In the genomic region with DNA sequence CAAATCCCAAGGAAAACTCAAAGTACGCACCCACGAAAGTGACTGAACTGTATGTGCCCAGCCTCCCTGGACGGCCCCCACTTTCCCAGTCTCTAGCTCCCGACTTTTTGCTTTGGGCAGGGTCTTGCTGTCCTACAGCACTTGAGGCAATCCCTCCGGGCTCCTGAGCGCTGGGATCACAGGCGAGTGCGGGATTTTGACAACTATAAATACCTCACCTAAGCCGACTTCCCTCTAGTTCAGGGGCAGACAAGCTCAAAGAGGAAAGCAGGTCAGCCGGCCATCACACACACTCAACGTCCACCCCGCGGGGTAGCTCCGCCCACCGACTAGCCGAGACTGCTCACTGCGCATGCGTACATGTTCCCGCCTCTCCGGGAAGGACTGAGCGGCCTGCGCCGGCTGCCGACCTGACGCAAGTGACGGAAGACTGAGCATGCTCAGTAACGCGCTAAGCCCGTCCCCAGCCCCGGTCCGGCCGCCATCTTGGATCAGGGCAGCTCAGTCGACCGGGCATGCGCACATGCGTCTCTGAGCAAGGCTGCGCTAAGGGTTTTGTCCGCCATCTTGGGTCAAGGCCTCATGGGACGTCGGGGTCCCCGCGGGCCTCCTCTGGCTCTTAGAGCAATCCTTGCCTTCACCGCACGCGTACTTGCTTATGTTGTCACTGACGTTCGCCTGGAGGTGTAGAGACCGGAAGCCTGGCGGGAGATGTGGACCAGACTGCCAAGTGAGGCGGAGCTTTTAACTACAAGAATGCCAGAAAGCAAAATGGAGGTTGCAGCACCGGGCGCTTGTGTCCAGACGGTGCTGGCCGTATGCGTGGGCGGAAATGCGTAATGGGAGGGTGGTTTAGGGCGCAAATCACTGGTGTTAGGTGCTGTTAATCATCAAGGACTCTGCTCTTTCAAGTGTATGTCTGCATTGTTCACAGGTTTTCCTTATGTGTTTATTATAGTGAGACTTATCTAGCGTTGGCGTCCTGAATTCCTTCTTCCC, we compare ENCODE assay signal across 8 mouse cellular contexts. TPM values are rescaled to one million over a fixed set of nuclear protein-coding genes. Genes with fewer than 3 reads are reported as not detected.
DNase-seq lines count a peak whose midpoint lies in the region; ATAC-seq and TF ChIP-seq lines count a peak whose summit lies in the region.

A gene (minus strand): TSS at position 545 of the 999 bp plus-strand sequence.

- H3K4me1 ChIP-seq in embryonic facial prominence, embryonic 14.5 days (ENCODE audit: control insufficient read depth, insufficient read depth, low read length) = peaks cover 8% of the 10 kb centered on the region
- H3K4me1 ChIP-seq in heart, adult 2 months (ENCODE audit: control insufficient read depth, insufficient read depth, low read length) = peaks cover 1% of the 10 kb centered on the region; the same call in 1 of the 2 replicates
- peaks cover 11% of the 10 kb centered on the region; the same call in 1 of the 2 replicates for H3K4me1 ChIP-seq in limb, embryonic 13.5 days
- H3K4me1 ChIP-seq in midbrain, embryonic 16.5 days (ENCODE audit: control insufficient read depth, insufficient read depth, low read length) = peaks cover 12% of the 10 kb centered on the region

- peak; percentile 99 for DNase-seq in 3T3-L1 (ENCODE audit: low read depth, low spot score)
- peak; percentile 99 for DNase-seq in adrenal gland, postnatal 4 days (ENCODE audit: low spot score in 2 of 2)
- peak; percentile 100 for DNase-seq in embryonic facial prominence, embryonic 14.5 days (ENCODE audit: low spot score)
- DNase-seq in heart, adult 2 months = peak; percentile 99 to 100
- DNase-seq in kidney, adult 8-10 months = peak; percentile 99 to 100
- DNase-seq in spleen, postnatal 10 days (ENCODE audit: low spot score in 2 of 2) = peak; percentile 98 to 100

- H3K9ac ChIP-seq in embryonic facial prominence, embryonic 14.5 days (ENCODE audit: low read depth, low read length) = peak within 1 kb of the TSS; percentile 86
- peak within 1 kb of the TSS; percentile 82 for H3K9ac ChIP-seq in heart, adult 2 months (ENCODE audit: low read depth, low read length)
- peak within 1 kb of the TSS; percentile 88 for H3K9ac ChIP-seq in limb, embryonic 13.5 days
- H3K9ac ChIP-seq in midbrain, embryonic 16.5 days (ENCODE audit: low read depth, low read length) = peak within 1 kb of the TSS; percentile 89

- no peak for TF ChIP-seq CTCF in heart, adult 2 months (IDR thresholded peaks at IDR 0.05)

- TF ChIP-seq POLR2A in heart, adult 2 months (IDR thresholded peaks at IDR 0.05; ENCODE audit: insufficient read depth, low read depth, low read length) = peak; percentile 96

- WGBS in embryonic facial prominence, embryonic 14.5 days = under 1% methylated on average over 54 of the region's 60 CpGs
- WGBS in heart, adult 2 months = under 1% methylated on average over 60 of the region's 60 CpGs
- WGBS in limb, embryonic 13.5 days = under 1% methylated on average over 60 of the region's 60 CpGs
- under 1% methylated on average over 60 of the region's 60 CpGs for WGBS in midbrain, embryonic 16.5 days

- peak within 1 kb of the TSS; percentile 64 for H3K4me3 ChIP-seq in embryonic facial prominence, embryonic 14.5 days (ENCODE audit: low read depth, low read length)
- H3K4me3 ChIP-seq in heart, adult 2 months = peak within 1 kb of the TSS; percentile 69
- peak within 1 kb of the TSS; percentile 75 for H3K4me3 ChIP-seq in limb, embryonic 13.5 days
- peak within 1 kb of the TSS; percentile 64 for H3K4me3 ChIP-seq in midbrain, embryonic 16.5 days (ENCODE audit: low read depth, low read length)

- TF ChIP-seq EP300 in heart, adult 2 months (IDR thresholded peaks at IDR 0.05; ENCODE audit: insufficient read depth, low read depth, low read length) = peak; percentile 52; the same call in 1 of the 2 replicates

- H3K27ac ChIP-seq in embryonic facial prominence, embryonic 14.5 days (replicated peaks; ENCODE audit: low read depth, low read length) = peak within 1 kb of the TSS; percentile 99
- peak within 1 kb of the TSS; percentile 99 for H3K27ac ChIP-seq in heart, adult 2 months
- peak within 1 kb of the TSS; percentile 99 for H3K27ac ChIP-seq in limb, embryonic 13.5 days
- peak within 1 kb of the TSS; percentile 100 for H3K27ac ChIP-seq in midbrain, embryonic 16.5 days (ENCODE audit: low read length)

- peak within 1 kb of the TSS; percentile 80 for H3K4me2 ChIP-seq in embryonic facial prominence, embryonic 14.5 days (ENCODE audit: low read depth, low read length)
- H3K4me2 ChIP-seq in limb, embryonic 13.5 days (replicated peaks) = peak within 1 kb of the TSS; percentile 74
- peak within 1 kb of the TSS; percentile 94 for H3K4me2 ChIP-seq in midbrain, embryonic 16.5 days (ENCODE audit: low read length)

- H3K36me3 ChIP-seq in embryonic facial prominence, embryonic 14.5 days (ENCODE audit: control insufficient read depth, insufficient read depth, low read length) = peaks cover 22% of the 10 kb centered on the region
- no peaks in the 10 kb centered on the region for H3K36me3 ChIP-seq in heart, adult 2 months (ENCODE audit: control insufficient read depth, insufficient read depth, low read length)
- H3K36me3 ChIP-seq in limb, embryonic 13.5 days = peaks cover 27% of the 10 kb centered on the region
- peaks cover 6% of the 10 kb centered on the region; the same call in 1 of the 2 replicates for H3K36me3 ChIP-seq in midbrain, embryonic 16.5 days (ENCODE audit: control insufficient read depth, insufficient read depth, low read length)

- no peaks in the 10 kb centered on the region for H3K9me3 ChIP-seq in embryonic facial prominence, embryonic 14.5 days (ENCODE audit: control insufficient read depth, low read length)
- no peaks in the 10 kb centered on the region for H3K9me3 ChIP-seq in limb, embryonic 13.5 days
- no peaks in the 10 kb centered on the region for H3K9me3 ChIP-seq in midbrain, embryonic 16.5 days (replicated peaks; ENCODE audit: control insufficient read depth, low read length, poor library complexity, severe bottlenecking)

- H3K27me3 ChIP-seq in embryonic facial prominence, embryonic 14.5 days (replicated peaks; ENCODE audit: control insufficient read depth, insufficient read depth, low read length) = no peaks in the 10 kb centered on the region
- H3K27me3 ChIP-seq in heart, adult 2 months (ENCODE audit: control insufficient read depth, insufficient read depth, low read length) = no peaks in the 10 kb centered on the region
- H3K27me3 ChIP-seq in limb, embryonic 13.5 days = no peaks in the 10 kb centered on the region
- no peaks in the 10 kb centered on the region for H3K27me3 ChIP-seq in midbrain, embryonic 16.5 days (ENCODE audit: control insufficient read depth, insufficient read depth, low read depth, low read length)

- ATAC-seq in embryonic facial prominence, embryonic 14.5 days (ENCODE audit: low read depth) = peak; percentile 99
- peak; percentile 99 for ATAC-seq in limb, embryonic 13.5 days (ENCODE audit: low FRiP score, low read depth)
- ATAC-seq in midbrain, embryonic 16.5 days = peak; percentile 99

- intact Hi-C loops in heart, adult 2 months (cut with DNase I) = loop anchor here (10.0 kb wide), 1 partner anchor 404 kb away; a partner anchor contains a TSS

- H3K79me2 ChIP-seq in heart, adult 2 months (replicated peaks; ENCODE audit: control insufficient read depth, insufficient read depth, low read length) = no peaks in the 10 kb centered on the region

RNA-seq across cellular contexts. Expression of the gene that starts here (rescaled TPM):
- 10 to 100 TPM; 44.8 to 45.4 TPM for total RNA-seq in adrenal gland, postnatal 4 days (2021)
- 77.5 and 82.9 TPM in 2 replicates for polyA plus RNA-seq in embryonic facial prominence, embryonic 14.5 days (2014; fragmentation: Nextera tagmentation; extraction: Ambion mirVana)
- 10 to 100 TPM; 41.7 to 42.3 TPM for total RNA-seq in heart, adult 2 months (2021)
- polyA plus RNA-seq in heart, adult 2 months (2012; rRNA removed) = 25.1 and 40.7 TPM in 2 replicates
- polyA plus RNA-seq in limb, embryonic 13.5 days (2015; fragmentation: Nextera tagmentation; extraction: Ambion mirVana) = 89.7 and 93.3 TPM in 2 replicates
- polyA plus RNA-seq in midbrain, embryonic 16.5 days (2015; fragmentation: Nextera tagmentation; extraction: Ambion mirVana) = 91.5 and 106 TPM in 2 replicates

Comparison
In these comparisons a context has a peak if more than half of its experiments do, and no peak if none do; other contexts are left out.
1. Peak in every context shown above with its lines: DNase-seq, ATAC-seq, H3K4me3 ChIP-seq and H3K27ac ChIP-seq.